Mouse (Mus musculus): ENCODE results near the gene Sapcd1. TPM values are rescaled to one million over a fixed set of nuclear protein-coding genes. Genes with fewer than 3 reads are reported as not detected.

Sapcd1 gene
- total and polyA plus RNA-seq, 3 experiments, result 94.1 to 142 (median 105) TPM

DNA sequence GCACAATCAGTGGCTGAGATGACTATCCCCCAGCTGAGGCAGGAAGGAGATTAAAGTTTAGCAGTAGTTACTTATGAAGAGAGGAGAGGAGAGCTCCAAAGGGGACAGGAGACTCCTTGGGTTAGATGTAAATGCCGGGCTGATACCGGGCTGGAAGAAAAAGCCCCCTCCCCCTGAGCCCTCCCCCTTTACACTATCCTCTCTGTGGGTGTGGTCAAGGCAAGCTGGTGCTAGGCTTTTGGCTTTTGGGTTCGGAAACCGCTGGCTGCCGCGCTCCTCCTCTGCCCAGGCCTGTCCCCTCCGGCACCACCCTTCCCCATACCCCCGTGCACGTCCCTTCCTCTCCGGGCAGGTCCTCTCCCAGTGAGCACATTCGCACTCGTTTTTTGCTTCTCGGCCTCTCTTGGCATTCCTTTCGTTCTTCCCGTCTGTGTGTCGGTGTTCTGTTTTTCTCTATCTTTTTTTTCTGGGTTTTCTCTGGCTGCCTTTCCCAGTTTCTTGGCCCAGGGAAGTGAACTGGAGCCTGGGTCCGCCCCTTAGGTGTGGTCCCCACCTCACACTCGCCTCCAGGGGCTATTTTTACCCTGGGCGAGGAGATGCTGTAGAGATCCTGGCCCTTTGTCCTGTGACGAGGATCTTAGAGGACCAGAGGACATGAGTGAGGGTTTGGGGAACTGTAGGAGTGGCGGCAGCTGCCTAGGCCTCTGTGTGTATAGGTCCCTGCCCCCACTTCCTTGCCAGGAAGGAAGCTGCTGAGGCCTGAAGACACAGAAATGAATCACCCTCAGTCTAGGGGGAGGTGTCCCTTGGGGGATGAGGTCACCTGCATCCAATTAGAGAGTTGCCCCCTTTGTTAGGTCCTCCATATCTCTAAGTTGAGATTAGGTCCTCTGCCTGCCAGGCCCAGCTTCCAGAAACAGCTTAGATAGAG is 23.6 kb upstream of the Sapcd1 start (continued):
- peak; percentile 69; the same call in 1 of the 2 replicates for TF ChIP-seq UBTF (IDR thresholded peaks at IDR 0.05; ENCODE audit: low read depth, low read length)

DNA sequence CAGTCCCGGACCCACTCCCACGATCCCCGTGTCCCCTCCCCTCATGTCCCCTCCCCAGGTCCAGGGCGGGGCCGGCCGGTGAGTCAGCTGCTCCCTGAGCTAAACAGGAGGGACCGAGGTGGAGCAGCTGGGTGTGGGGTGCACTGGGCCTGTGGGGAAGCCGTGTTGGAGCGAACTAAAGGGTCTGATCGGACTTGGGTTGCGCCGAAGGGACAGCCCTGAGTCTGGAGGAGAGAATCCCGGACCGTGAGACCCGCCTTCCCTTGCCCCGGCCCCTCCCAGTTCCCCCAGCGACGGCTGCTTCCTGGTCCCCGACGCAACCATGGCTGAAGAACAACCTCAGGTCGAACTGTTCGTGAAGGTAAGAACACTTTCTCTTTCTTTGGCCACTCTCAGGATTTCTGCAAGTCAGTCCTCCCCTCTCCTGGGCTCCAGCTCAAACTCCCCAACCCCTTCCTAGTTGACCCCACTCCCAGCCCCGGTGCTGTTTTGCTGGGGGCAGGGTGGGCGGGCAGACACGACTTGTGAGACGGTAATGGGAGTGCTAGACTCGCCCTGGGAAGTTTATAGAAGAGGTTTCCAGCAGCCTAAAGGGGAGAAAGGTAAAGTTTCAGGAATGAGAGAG is 22.4 kb upstream of the Sapcd1 start:
- TF ChIP-seq CHD1 (IDR thresholded peaks at IDR 0.05; ENCODE audit: low read depth, low read length) (0 out of 2 replicates have a peak, but pooled peaks have one; percentile 21), IRF4 (IDR thresholded peaks at IDR 0.05; ENCODE audit: low read depth, low read length) (peak; percentile 54; the same call in 1 of the 2 replicates), GABPA (IDR thresholded peaks at IDR 0.05; ENCODE audit: insufficient replicate concordance, low read depth, low read length) (no peak), TBP (conservative IDR thresholded peaks at IDR 0.05; ENCODE audit: low read depth, low read length) (0 out of 2 replicates have a peak, but pooled peaks have one; percentile 40), ELF1 (IDR thresholded peaks at IDR 0.05; ENCODE audit: low read depth, low read length) (peak; percentile 86), SIN3A (IDR thresholded peaks at IDR 0.05; ENCODE audit: low read length) (peak; percentile 76), POLR2A (IDR thresholded peaks at IDR 0.05; ENCODE audit: low read depth, low read length) (peak; percentile 57), ETS1 (conservative IDR thresholded peaks at IDR 0.05; ENCODE audit: low read depth, low read length) (peak; percentile 25; the same call in 1 of the 2 replicates), MXI1 (IDR thresholded peaks at IDR 0.05; ENCODE audit: low read depth, low read length) (peak; percentile 65), NELFE (IDR thresholded peaks at IDR 0.05; ENCODE audit: low read depth, low read length) (peak; percentile 73; the same call in 1 of the 2 replicates), ZMIZ1 (IDR thresholded peaks at IDR 0.05; ENCODE audit: low read depth, low read length) (peak; percentile 67; the same call in 1 of the 2 replicates), E2F4 (IDR thresholded peaks at IDR 0.05; ENCODE audit: insufficient replicate concordance, low read depth, low read length) (no peak), UBTF (IDR thresholded peaks at IDR 0.05; ENCODE audit: low read depth, low read length) (peak; percentile 58; the same call in 1 of the 2 replicates), CHD2 (IDR thresholded peaks at IDR 0.05; ENCODE audit: low read length) (no peak; the same call in 1 of the 2 replicates), MAZ (IDR thresholded peaks at IDR 0.05; ENCODE audit: low read depth, low read length) (0 out of 2 replicates have a peak, but pooled peaks have one; percentile 43), ZNF384 (IDR thresholded peaks at IDR 0.05; ENCODE audit: low read depth, low read length) (no peak), MYC (IDR thresholded peaks at IDR 0.05; ENCODE audit: low read depth, low read length) (0 out of 2 replicates have a peak, but pooled peaks have one; percentile 8), BHLHE40 (IDR thresholded peaks at IDR 0.05; ENCODE audit: low read depth, low read length) (peak; percentile 33; the same call in 1 of the 2 replicates), MEF2A (IDR thresholded peaks at IDR 0.05; ENCODE audit: borderline replicate concordance, low read depth, low read length) (peak; percentile 31; the same call in 1 of the 2 replicates), ZC3H11A (IDR thresholded peaks at IDR 0.05; ENCODE audit: low read depth, low read length) (no peak), HCFC1 (IDR thresholded peaks at IDR 0.05; ENCODE audit: low read depth, low read length) (peak; percentile 31; the same call in 1 of the 2 replicates), TCF12 (IDR thresholded peaks at IDR 0.05; ENCODE audit: low read depth, low read length) (peak; percentile 50; the same call in 1 of the 2 replicates), MAX (IDR thresholded peaks at IDR 0.05; ENCODE audit: low read length) (no peak)
- peak overlapping the region; percentile 96 for H3K9ac ChIP-seq (ENCODE audit: insufficient read depth, low read depth)
- H3K36me3 ChIP-seq (replicated peaks in 1 of 2; ENCODE audit: control insufficient read depth in 1 of 2, insufficient read depth in 1 of 2, low read length in 1 of 2), result peaks cover 24 to 29% of the 10 kb centered on the region in 2 experiments
- peaks cover 27% of the 10 kb centered on the region for H3K79me2 ChIP-seq (replicated peaks; ENCODE audit: control insufficient read depth, extremely low read depth, insufficient read depth, poor library complexity, severe bottlenecking)
- peak overlapping the region; percentile 96 for H3K27ac ChIP-seq (ENCODE audit: insufficient read depth, low read depth)
- peak; percentile 71 for DNase-seq (ENCODE audit: extremely low read depth)
- no peaks in the 10 kb centered on the region for H3K27me3 ChIP-seq (replicated peaks)
- dilution Hi-C loops (cut with MboI; ENCODE audit: extremely low pct_ligation_motif_present, extremely low pct_unique_long_range_greater_than_20kb, low sequenced_read_pairs) (no loop called here), in situ Hi-C loops (cut with MboI; ENCODE audit: low pct_ligation_motif_present, low pct_unique_long_range_greater_than_20kb, low sequenced_read_pairs) (no loop called here)
- H3K4me2 ChIP-seq (ENCODE audit: insufficient read depth, low read depth, poor library complexity, severe bottlenecking), result peak overlapping the region; percentile 59
- H3K9me3 ChIP-seq (replicated peaks; ENCODE audit: low read length), result peaks cover 7% of the 10 kb centered on the region
- H3K4me1 ChIP-seq (ENCODE audit: control insufficient read depth in 1 of 2, insufficient read depth in 2 of 2), result peaks cover 6 to 34% of the 10 kb centered on the region in 2 experiments
- H3K4me3 ChIP-seq (replicated peaks in 1 of 3; ENCODE audit: low read depth in 2 of 3, low read length in 2 of 3, poor library complexity in 1 of 3), result peak overlapping the region; percentile 79 to 94 (median 86)
